Mouse (Mus musculus) embryo, embryonic 10.5 days (tissue): ENCODE measurements around the gene Rbak.
"Not testable (repeated sequence)": the region's sequence is repeated elsewhere in the genome, so short reads cannot be mapped to it uniquely, and the experiment has no call there.

Source experiments
- DNase-seq: peaks from one replicate; pipeline ENCODE4 v3.0.0-alpha.2; 2015; ENCODE audit warnings: low spot score

Rbak gene

GRCm38 (mm10) chr5:143134216-143135010 is 46.2 kb downstream of the Rbak start:
- not testable (repeated sequence) for DNase-seq

GRCm38 (mm10) chr5:143132935-143133514 is 47.5 kb downstream of the Rbak start:
- no peak for DNase-seq

- peak; percentile 25 for DNase-seq
Measured at GRCm38 (mm10) chr5:143130342-143130741, 50.2 kb downstream of the Rbak start.

GRCm38 (mm10) chr5:143129101-143129500 is 51.5 kb downstream of the Rbak start:
- no peak for DNase-seq

GRCm38 (mm10) chr5:143127837-143128236 is 52.7 kb downstream of the Rbak start:
- DNase-seq: no peak

GRCm38 (mm10) chr5:143126908-143127307 is 53.7 kb downstream of the Rbak start:
- no peak for DNase-seq

GRCm38 (mm10) chr5:143126089-143126488 is 54.5 kb downstream of the Rbak start:
- no peak for DNase-seq

GRCm38 (mm10) chr5:143125601-143126000 is 55.0 kb downstream of the Rbak start:
- DNase-seq: peak; percentile 24

GRCm38 (mm10) chr5:143124805-143125378 is 55.7 kb downstream of the Rbak start:
- no peak for DNase-seq

GRCm38 (mm10) chr5:143122673-143123072 is 57.9 kb downstream of the Rbak start:
- no peak for DNase-seq
